Mouse (Mus musculus): Measurements from ENCODE around the gene Fam13c. TPM values are rescaled to one million over a fixed set of nuclear protein-coding genes. Genes with fewer than 3 reads are reported as not detected.

The Fam13c gene
- polyA plus RNA-seq (2012; rRNA removed; ENCODE audit: low replicate concordance) = 2.2 and 3.4 TPM in 2 replicates

GRCm38 (mm10) chr10:70439676-70440521, at the start of gene Fam13c:
Gene Fam13c (plus strand): TSS chr10:70440481.

Other genes starting within 250 kb of the Fam13c start
- 31.0 TPM in 1 of 2 replicates, not detected in the other for gene Mrln, start 235.8 kb upstream of the Fam13c start, polyA plus RNA-seq (2012; rRNA removed; ENCODE audit: low replicate concordance)
- 3.1 and 7.3 TPM in 2 replicates for gene Slc16a9, start 195.4 kb upstream of the Fam13c start, polyA plus RNA-seq (2012; rRNA removed; ENCODE audit: low replicate concordance)
- gene Phyhipl, start 215.5 kb downstream of the Fam13c start, polyA plus RNA-seq (2012; rRNA removed; ENCODE audit: low replicate concordance) = 0.05 and 0.11 TPM in 2 replicates